Mouse (Mus musculus) layer of hippocampus, adult 2 months (tissue): ENCODE results near the gene Rasgrp3. TPM values are rescaled to one million over a fixed set of nuclear protein-coding genes. Genes with fewer than 3 reads are reported as not detected.

Experiments used
- DNase-seq, 2 experiments: peaks; one replicate each; pipeline ENCODE4 v3.0.0; 2022; ENCODE audit warnings: low spot score in 2 of 2
- H3K27ac ChIP-seq: fragments of 200-600 bp; 2 replicates; pipeline ENCODE4 v1.8.1; 2022
- H3K4me3 ChIP-seq: fragments of 200-600 bp; 2 replicates; pipeline ENCODE4 v1.8.1; 2022; ENCODE audit warnings: mild to moderate bottlenecking
- CTCF ChIP-seq: fragments of 200-600 bp; conservative IDR thresholded peaks from 2 replicates; pipeline ENCODE4 v1.8.1; 2022; ENCODE audit warnings: antibody characterized with exemption, mild to moderate bottlenecking, moderate library complexity
- total RNA-seq, 2 experiments: library from RNA; stranded (reverse); gene quantifications; 2 replicates each; pipeline ENCODE4 v1.2.3; 2021

Rasgrp3 gene
- total RNA-seq, 2 experiments from 2014 or later: 8.3 to 10.5 TPM

DNA sequence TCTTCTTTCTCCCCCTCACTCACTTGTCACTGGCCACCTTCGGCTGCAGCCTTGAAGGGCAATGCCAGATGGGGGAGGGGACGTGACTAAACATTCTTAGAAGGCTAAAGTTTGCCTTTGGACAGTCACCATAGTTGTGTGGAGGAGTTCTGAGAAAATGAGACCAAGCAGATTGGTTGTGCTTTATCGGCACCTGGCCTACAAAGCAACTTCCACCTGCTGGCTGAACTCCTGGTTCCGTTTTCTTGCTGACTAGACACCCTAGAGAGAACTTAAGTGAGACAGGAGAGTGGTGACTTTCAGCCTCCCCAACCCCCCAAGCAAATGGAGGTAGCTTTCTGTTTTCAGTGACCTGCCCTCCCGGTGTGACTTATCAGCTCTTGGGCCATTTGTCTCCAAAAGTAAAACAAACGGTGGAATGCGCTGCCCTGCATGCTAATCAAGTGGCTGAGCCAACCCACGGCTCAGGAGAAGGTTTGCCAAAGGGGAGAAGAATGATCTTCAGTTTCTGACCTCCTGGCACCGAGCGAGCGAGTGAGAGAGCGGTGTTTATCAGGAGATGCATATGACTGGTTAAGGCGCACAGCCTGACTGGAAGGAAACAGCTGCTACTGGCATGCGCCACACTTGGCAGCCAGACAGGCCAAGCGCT, 29.4 kb downstream of the Rasgrp3 start:
- no peak for TF ChIP-seq CTCF
- Histone ChIP-seq H3K4me3 (peak overlapping the region; percentile 33; the same call in 1 of the 2 replicates), H3K27ac (peak overlapping the region; percentile 74)
- DNase-seq: peak; percentile 61 to 75

DNA sequence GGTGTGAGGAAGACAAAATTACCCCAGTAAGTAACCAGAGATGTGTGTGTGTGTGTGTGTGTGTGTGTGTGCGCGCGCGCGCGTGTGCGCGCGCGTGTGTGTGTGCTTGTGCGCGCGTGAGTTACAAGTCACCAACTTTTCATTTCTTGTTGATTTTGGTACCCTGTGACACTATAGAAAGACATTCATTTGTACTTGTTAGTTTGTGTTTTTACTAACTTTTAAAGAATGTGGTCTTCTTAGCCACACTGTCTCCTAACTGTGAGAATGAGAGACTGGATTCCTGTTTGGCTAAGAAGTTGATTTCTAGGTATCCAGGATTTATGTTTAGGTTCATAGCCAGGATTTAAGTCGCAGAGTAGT, 29.9 kb downstream of the Rasgrp3 start:
- Histone ChIP-seq H3K27ac (peak overlapping the region; percentile 74), H3K4me3 (peak overlapping the region; percentile 33)

DNA sequence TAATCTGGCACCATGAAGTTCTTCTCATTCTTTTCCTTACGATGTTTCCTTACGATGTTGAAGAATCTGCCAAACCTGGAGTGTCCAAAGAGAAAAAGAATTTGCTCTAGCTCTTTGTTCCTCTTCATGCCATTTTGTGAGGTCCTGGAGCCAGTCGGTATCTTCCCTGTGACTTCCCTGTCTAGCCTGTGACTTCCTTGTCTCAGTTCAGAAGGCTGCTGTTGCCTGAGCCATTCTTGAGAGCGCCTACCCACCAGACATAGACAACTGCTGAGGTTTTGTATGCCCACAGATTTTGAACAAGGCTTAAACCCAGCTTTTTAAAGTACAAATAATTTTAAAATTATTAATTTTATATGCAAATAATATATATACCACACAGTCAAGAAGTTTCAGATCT, 31.3 kb downstream of the Rasgrp3 start:
- peak in 1 of 2 experiments; percentile 8 for DNase-seq
- Histone ChIP-seq H3K4me3 (no peak overlapping the region), H3K27ac (peak overlapping the region; percentile 74)
- TF ChIP-seq CTCF: no peak

More for the DNA sequence above, 29.9 kb downstream of the Rasgrp3 start:
- TF ChIP-seq CTCF: no peak
- DNase-seq: no peak

DNA sequence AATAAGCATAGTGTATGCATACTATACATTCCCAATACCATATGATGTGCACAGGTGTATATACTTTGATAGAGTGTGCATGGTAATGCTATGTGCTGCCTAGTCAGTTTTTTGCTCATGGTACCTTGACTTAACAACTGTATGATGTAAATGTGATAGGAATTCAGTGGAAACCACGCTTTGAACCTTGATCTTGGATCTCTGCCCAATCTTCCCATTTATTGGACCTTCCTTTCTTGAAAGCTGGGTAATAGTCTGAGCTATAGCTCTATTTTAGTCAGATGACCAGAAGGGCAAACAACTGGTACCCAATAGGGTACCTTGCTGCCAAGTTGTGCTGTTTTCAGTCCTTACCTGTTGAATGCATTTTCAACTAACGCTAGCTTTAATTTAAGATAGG, 31.8 kb downstream of the Rasgrp3 start:
- DNase-seq: no peak

DNA sequence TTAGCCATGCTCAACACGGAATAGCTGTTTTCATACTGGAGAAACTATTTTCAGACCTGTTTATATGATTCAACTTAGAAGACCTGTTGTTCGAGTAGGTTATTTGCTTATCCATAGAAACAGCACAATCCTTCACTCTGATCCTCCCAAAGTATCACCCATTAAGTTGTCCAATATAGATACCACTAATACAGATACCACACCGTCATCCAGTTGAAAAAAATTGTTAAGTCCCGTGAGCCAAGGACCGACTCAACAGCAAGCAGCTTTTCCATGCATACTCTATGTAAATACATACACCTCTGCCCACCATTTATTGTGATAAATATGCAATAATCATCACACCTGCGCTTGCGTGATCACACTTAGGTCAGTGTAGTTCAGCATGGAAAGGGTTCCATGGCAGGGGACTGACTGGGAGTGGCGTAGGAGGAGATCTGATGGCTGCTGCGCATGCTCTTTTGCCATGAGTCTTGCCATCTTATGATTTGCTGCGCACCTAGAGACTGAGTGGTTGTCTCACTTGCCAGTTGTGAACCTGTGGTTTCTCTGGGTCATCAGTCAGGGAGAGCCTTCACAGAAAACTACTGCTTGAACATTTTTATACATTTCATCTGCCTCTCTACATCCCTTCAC, 32.9 kb downstream of the Rasgrp3 start:
- no peak overlapping the region for H3K4me3 ChIP-seq
- no peak for DNase-seq
- peak overlapping the region; percentile 74; the same call in 1 of the 2 replicates for H3K27ac ChIP-seq
- no peak for TF ChIP-seq CTCF

More for the DNA sequence above, 31.8 kb downstream of the Rasgrp3 start:
- no peak overlapping the region for H3K4me3 ChIP-seq
- no peak for TF ChIP-seq CTCF
- H3K27ac ChIP-seq: peak overlapping the region; percentile 74

DNA sequence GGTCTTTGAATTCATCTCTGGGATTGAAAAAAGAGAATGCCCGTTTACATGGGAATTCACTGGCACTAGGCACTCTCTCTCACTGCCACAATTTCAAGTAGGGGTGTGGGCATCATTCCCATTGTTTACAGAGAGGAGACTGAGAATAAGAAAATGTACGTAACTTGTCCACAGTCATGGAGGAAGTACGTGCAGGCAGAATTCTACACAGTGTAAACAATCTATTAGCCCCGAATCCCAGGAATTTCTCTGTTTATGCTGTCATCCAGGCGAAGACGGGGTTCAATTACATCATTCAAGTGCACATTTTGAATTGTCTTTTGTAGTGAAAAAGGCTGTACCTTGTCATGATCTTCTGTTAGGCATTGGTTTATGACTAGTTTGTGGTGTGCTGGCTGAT, 34.6 kb downstream of the Rasgrp3 start:
- Histone ChIP-seq H3K27ac (no peak overlapping the region), H3K4me3 (no peak overlapping the region)
- DNase-seq: no peak
- no peak for TF ChIP-seq CTCF

DNA sequence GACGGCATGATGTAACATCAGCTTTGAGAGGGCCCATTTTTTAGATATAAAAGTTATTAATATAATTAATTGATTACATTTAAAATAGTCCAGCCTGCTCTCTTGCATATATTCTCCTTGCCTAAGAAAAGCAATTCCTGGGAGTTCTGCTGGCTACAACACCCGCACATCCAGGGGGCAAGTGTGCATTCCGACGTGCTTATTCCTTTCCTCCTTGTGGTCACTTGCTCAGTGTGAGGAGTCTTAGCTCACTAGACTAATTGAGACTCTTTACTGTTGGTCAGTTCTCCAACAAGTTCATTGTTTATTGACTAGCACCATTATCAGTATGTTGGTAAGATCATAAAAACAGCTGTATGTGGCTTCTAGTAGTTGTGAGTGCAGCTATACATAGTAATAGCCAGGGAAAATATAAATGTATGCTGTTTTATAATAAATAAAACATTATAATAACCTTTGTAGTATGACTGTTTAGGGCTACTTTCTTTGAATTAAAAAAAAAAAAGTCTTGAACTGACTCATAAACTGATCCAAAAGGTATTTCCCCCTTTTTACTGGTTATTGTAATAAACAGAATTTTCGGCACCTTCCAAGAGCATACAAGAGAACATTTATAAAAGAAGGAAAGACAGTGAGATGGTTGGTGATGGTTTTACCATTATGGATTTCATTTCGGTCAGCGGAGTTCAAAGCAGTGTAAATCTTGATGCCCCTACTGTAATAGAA, 35.4 kb downstream of the Rasgrp3 start:
- Histone ChIP-seq H3K4me3 (no peak overlapping the region), H3K27ac (no peak overlapping the region)
- no peak for TF ChIP-seq CTCF
- no peak for DNase-seq

DNA sequence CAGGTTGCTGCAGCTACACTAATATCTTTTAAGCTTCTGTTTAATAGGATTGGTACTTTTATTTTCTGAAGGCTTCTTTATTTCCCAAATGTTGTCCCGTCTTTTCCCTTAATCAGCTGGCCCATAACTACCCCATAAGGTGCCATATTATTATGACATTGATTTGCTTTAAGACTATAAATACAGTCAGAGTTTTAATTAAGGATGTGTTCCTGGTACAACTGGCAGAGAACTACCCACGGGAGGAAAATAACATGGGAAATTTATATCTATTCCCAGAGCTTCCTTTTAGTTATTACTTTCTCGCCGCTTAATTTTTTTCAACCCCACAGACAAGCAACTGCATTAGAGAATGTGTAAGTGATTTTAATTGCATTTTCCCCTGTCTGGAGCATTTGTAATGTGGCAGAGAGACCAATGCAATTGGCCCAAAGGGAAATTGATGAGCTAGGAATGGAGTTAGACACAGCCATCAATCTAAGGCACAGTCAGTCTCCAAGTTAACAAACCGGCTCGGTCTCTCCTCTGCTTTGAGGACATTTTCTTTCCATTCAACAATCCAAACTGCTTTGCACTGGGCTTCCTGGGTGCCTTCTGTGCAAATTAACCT, 36.1 kb downstream of the Rasgrp3 start:
- H3K4me3 ChIP-seq: no peak overlapping the region
- TF ChIP-seq CTCF: no peak
- DNase-seq: no peak
- H3K27ac ChIP-seq: peak overlapping the region; percentile 63; the same call in 1 of the 2 replicates

DNA sequence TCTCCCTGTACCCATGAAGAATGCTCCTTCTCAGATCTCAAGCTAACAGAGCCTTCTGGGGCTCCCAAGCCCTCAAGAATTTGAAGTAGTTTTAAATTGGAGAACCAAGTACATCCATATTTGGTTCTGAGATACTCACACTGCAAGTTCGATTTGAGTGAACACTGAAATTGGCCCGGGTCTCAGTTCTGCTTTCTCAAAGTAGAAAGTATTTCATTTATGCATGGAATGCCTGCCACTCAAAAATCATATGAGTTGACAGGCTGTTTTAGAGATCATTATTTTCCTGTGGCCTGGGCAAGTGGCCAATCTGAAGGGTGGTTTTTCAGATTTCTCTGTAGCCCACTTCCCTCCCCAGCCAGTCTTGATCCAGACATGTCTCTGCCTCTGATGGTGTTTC, 36.7 kb downstream of the Rasgrp3 start:
- Histone ChIP-seq H3K27ac (peak overlapping the region; percentile 63; the same call in 1 of the 2 replicates), H3K4me3 (no peak overlapping the region)
- no peak for TF ChIP-seq CTCF
- DNase-seq: no peak

DNA sequence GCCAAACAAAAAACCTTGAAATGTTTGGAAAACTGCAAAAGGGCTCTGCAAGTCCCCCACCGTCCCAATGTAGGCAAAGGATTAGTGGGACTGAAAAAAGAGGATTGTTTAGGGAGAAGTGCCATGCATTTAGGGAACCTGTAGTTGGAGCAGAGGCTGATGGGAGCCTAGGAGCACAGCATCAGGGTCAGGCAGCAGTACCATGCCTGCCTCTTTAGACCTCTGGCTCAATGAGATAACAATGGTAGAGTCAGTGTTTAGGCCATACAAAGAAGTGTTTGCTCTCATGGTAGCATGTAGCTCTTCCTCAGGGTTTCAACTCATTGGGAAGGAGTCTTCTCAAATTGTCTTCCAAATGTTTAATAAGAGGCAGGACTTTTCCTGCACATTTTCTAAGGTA, 40.3 kb downstream of the Rasgrp3 start:
- H3K27ac ChIP-seq: no peak overlapping the region
- no peak for TF ChIP-seq CTCF
- no peak overlapping the region for H3K4me3 ChIP-seq
- DNase-seq: no peak

DNA sequence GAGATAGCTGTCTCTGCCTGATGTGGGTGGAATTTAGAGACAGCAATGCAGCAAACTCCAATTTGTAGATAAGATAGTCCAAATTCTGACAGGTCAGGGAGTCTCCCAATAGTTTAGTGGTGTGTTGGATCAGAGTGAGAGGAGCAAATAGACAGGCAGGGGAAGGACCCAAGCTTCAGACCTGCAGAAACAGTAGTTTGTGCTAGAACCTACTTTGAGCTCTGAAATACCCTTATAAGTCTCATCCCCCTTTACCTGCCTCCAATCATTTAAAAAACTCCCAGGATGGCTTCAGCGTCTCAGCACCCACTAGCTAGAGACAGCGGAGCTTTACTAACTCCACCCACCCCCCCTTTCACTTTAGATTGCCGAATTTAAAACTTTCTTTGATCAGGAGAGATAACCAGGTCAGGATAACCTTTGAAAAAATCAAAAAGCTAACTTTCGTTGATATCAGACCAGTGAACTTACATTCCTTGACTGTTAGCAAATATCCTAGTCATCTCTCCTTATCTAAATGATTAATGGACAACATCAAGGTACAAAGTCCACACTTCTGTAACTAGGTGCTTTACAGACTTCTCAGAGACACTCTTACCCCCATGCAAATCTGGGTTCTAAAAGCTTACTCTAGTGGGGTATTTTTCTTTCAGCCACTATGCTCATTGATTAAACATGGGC, 41.2 kb downstream of the Rasgrp3 start:
- no peak for DNase-seq
- H3K27ac ChIP-seq: 0 out of 2 replicates have a peak overlapping the region, but pooled peaks have one; percentile 7
- no peak overlapping the region for H3K4me3 ChIP-seq
- TF ChIP-seq CTCF: no peak

DNA sequence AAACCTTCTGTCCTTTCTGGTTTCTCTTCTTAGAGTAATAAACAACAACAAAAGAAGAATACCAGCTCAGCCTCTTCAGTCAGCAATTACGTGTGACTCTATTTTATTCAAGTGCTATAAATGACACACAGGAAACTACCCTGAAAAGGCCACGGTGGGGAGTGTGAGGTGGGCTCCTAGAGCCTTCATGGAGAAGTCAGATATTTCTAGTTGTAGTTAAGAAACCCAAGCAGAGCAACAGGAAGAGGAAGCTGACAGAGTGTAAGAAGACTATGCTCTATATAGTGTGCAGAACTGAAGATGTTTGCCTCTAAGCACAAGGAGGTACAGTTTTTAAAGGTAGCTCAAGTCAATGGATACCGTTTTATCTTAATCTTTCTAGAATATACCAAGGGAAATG, 42.0 kb downstream of the Rasgrp3 start:
- no peak for TF ChIP-seq CTCF
- Histone ChIP-seq H3K27ac (no peak overlapping the region), H3K4me3 (no peak overlapping the region)

More for the DNA sequence above, 42.0 kb downstream of the Rasgrp3 start:
- no peak for DNase-seq
